Mouse (Mus musculus) brain, adult 2 months (tissue): ENCODE measurements around the gene Pbx1.
A peak's percentile ranks its signal among the peaks of the same experiment; 100 is the strongest.

Experiments used
- DNase-seq: peaks from one replicate; pipeline ENCODE4 v3.0.0; 2011; ENCODE audit warnings: low read depth, low spot score

The Pbx1 gene

GRCm38 (mm10) chr1:168344918-168345317 lies 87.2 kb downstream of the Pbx1 start:
- DNase-seq, result no peak

GRCm38 (mm10) chr1:168344262-168344661 lies 87.8 kb downstream of the Pbx1 start:
- no peak for DNase-seq

GRCm38 (mm10) chr1:168342269-168342668 lies 89.8 kb downstream of the Pbx1 start:
- DNase-seq, result peak; percentile 62

- DNase-seq, result peak; percentile 45
Measured at GRCm38 (mm10) chr1:168341863-168342262, 90.2 kb downstream of the Pbx1 start.

- DNase-seq, result no peak
Measured at GRCm38 (mm10) chr1:168341368-168341767, 90.7 kb downstream of the Pbx1 start.

GRCm38 (mm10) chr1:168336238-168336818 lies 95.7 kb downstream of the Pbx1 start:
- peak; percentile 58 for DNase-seq

GRCm38 (mm10) chr1:168334831-168335574 lies 97.1 kb downstream of the Pbx1 start:
- DNase-seq, result no peak

GRCm38 (mm10) chr1:168332056-168332455 lies 100.0 kb downstream of the Pbx1 start:
- DNase-seq, result no peak

- DNase-seq, result peak; percentile 75
Measured at GRCm38 (mm10) chr1:168328236-168328605, 103.8 kb downstream of the Pbx1 start.

GRCm38 (mm10) chr1:168327405-168328235 lies 104.5 kb downstream of the Pbx1 start:
- DNase-seq, result no peak

GRCm38 (mm10) chr1:168325786-168326185 lies 106.3 kb downstream of the Pbx1 start:
- DNase-seq, result peak; percentile 70

- no peak for DNase-seq
Measured at GRCm38 (mm10) chr1:168324306-168325085, 107.6 kb downstream of the Pbx1 start.

- no peak for DNase-seq
Measured at GRCm38 (mm10) chr1:168323436-168324108, 108.5 kb downstream of the Pbx1 start.

GRCm38 (mm10) chr1:168322892-168323291 lies 109.2 kb downstream of the Pbx1 start:
- DNase-seq, result peak; percentile 67

GRCm38 (mm10) chr1:168319695-168320094 lies 112.4 kb downstream of the Pbx1 start:
- no peak for DNase-seq

- DNase-seq, result peak; percentile 51
Measured at GRCm38 (mm10) chr1:168318899-168319469, 113.1 kb downstream of the Pbx1 start.

- no peak for DNase-seq
Measured at GRCm38 (mm10) chr1:168313772-168314171, 118.3 kb downstream of the Pbx1 start.

GRCm38 (mm10) chr1:168312710-168313447 lies 119.2 kb downstream of the Pbx1 start:
- DNase-seq, result no peak

- peak; percentile 48 for DNase-seq
Measured at GRCm38 (mm10) chr1:168309101-168309521, 123.0 kb downstream of the Pbx1 start.
